Mouse (Mus musculus) gonadal fat pad, adult 2 months (tissue): ENCODE measurements at regions not wholly inside any gene's neighbourhood (a gene's known extent, or its start where the extent isn't known, plus 50 kb on each side); places are given as distances from the start of the nearest gene placed in this dataset.
"Not testable (repeated sequence)": the region's sequence is repeated elsewhere in the genome, so short reads cannot be mapped to it uniquely, and the experiment has no call there.

Experiments
- DNase-seq: peaks from one replicate; pipeline ENCODE4 v3.0.0-alpha.2; 2012; ENCODE audit warnings: low read depth

- no peak for DNase-seq
Measured at GRCm38 (mm10) chr4:8084954-8085639, 153.7 kb downstream of the Car8 start.

DNA sequence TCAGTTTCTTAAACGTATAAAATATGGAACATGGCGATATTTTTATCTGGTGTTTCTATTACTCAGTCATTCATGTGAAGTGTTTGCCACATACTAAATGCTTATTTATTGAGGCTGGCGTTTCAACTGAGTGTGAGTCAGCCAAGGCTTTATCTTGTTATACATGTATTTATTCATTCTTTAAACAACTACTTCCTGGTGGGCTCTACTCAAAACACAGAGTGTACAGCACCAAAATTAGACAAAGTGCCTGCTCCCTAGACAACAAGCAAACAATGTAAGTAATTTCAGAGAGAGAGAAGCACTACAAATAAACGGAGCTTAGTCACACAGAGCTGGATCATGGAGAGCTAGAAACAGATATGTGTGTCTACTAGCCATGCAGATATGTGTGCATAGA lies 159.5 kb downstream of the Car8 start:
- DNase-seq, result no peak

- DNase-seq, result no peak
Measured at GRCm38 (mm10) chr4:8072989-8073573, 165.8 kb downstream of the Car8 start.

DNA sequence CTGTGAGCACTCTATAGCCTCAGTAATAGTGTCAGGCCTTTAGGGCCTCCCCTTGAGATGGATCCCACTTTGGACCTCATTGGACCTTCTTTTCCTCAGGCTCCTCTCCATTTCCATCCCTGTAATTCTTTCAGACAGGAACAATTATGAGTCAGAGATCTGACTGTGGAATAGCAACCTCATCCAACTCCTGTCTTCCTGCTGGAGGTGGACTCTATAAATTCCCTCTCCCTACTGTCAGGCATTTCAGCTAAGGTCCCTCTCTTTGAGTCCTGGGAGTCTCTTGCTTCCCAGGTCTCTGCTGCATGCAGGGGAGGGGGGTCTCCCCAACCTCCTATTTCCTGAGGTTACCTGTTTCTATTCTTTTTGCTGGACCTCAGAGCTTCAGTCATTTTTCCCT lies 168.1 kb downstream of the Car8 start:
- DNase-seq, result not testable (repeated sequence)

DNA sequence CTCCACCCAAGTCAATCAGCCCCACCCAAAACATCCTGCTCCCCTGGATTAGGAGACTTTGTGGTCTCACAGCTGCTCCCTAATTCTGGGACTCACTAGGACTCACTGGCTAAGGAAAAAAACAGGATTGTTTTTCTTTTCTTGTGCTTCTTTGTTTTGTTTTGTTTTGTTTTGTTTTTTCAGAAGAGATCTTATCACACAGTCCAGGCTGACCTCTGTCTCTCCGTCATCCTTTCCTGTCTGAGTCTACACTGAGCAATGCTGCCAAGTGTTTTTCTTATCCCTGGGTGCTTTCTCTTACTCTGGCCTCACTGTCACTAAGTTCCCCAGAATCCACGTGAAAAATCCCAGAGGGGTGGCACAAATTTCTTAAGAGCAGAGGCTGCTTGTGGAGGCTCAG lies 170.8 kb downstream of the Car8 start:
- no peak for DNase-seq

DNA sequence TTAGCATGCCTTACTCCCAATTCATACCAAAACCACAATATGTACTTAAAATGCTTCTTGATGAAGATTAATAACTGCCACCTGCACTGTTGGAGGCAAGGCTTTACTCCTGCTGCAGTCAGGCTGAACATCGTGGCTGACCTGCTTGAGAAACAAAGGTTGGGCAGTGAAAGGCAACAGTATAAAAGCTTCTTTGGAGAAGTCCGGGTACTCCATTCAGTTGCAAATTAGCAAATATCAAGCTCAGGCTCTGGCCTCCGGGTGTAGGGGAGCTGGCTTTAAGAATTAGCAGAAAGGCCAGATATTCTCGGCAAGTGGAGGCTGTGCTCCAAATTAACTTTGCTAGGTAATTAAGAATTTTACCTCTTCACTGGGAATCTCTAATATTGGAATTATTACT lies 197.1 kb downstream of the Car8 start:
- no peak for DNase-seq

DNA sequence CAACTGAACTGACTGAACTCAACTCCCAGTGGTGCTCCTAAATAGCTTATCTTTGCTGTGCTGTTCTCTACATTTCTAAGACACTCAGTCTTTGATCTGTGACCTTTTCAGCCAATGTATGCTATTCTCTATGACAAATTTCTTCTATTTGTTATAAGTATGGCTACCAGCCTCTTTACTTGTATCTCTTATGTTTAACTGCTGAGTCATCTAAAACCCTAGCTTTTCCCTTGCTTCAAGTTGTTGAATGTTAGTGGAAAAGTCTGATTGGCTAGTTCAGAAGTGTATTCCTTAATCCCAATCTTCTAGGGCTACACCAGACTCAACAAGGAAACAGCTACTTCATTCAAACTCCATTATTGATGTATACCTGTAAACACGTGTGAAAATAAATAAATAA lies 201.0 kb downstream of the Car8 start:
- no peak for DNase-seq

- DNase-seq, result not testable (repeated sequence)
Measured at GRCm38 (mm10) chr4:8033402-8033801, 205.4 kb downstream of the Car8 start.

- no peak for DNase-seq
Measured at GRCm38 (mm10) chr4:8005155-8005554, 233.7 kb downstream of the Car8 start.

- no peak for DNase-seq
Measured at GRCm38 (mm10) chr4:7997575-7997953, 241.3 kb downstream of the Car8 start.

GRCm38 (mm10) chr4:7996923-7997574 lies 241.8 kb downstream of the Car8 start:
- DNase-seq, result no peak

DNA sequence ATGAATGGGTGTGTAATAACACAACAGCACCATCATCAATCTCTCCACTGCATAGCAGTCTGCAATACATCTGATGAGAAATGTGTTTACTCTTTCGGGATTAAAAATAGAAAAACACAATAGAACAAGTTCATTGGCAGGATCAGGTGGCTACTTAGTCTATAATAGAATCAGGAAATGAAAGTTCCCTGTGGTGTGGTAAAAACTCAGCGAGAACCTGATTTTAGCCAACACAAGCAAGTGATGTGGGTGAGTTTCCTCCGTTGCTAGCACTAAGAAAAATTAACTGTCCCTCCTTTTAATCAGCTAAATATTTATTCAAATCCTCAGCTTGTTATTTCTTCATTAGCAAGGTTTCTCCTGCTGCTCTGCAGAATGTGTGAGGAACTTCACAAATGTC lies 245.9 kb downstream of the Car8 start:
- no peak for DNase-seq

GRCm38 (mm10) chr4:7987781-7988180 lies 251.1 kb downstream of the Car8 start:
- no peak for DNase-seq

DNA sequence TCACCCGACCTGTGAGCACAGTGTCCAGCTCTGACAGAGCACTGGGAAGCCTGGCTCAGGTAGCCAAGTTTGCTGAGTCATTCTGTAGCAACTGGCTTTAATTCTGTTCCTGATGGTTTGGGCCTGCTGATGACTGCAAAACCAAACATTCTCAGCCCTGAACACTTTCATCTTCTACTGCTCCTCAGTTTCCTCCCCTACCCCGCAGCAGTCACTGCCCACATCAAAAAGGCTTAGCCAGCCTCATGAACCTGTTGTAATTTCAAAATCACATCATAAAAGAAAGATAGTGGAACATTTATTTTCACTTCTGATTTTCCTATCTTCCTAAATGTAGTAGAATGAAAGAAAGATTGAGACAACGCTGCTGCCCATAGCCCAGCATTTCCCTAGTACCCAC lies 251.5 kb downstream of the Car8 start:
- DNase-seq, result no peak

GRCm38 (mm10) chr4:7984814-7985213 lies 254.0 kb downstream of the Car8 start:
- no peak for DNase-seq

- no peak for DNase-seq
Measured at GRCm38 (mm10) chr4:7979772-7980351, 259.0 kb downstream of the Car8 start.

- DNase-seq, result peak; percentile 3
Measured at GRCm38 (mm10) chr4:7977661-7978444, 261.0 kb downstream of the Car8 start.

DNA sequence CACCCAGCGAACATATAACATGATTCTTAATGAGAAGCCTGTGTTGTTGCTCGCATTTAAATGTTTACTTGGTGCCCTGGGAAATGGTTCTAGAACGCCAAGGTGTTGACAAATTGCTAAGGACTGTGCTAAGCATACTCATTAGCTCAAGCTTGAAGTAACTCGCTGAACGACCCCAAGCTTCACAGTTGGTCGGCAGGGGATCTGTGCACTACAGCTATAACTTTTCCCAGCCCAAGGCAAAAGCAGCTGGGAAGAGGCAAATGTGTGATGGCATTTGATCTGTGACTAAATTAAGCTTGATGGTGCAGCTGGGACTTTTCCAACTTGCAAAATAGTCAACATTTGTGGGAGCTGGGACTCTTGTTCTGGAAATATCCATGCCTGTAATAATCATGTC lies 268.6 kb downstream of the Car8 start:
- no peak for DNase-seq

DNA sequence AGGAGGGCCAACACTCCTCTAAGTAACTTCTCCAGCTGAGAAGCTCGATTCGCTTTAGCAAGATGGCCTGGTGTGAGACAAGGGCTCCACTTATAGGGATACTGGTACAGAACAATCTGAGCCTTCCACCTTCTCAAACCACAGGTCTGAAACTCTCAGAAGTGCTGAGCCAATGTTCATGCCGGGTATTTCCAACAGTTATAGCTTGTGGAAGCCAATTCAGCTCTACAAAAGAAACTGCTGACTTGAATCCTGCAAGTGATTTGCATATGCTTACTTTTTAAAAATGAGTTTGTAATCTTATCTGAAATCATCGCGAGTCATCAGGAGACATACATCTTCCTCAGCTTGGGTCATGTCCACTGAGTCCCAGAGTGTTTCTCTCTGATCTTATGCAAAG lies 273.2 kb downstream of the Car8 start:
- no peak for DNase-seq

- no peak for DNase-seq
Measured at GRCm38 (mm10) chr4:7961521-7962172, 277.2 kb downstream of the Car8 start.

GRCm38 (mm10) chr4:7960335-7960734 lies 278.5 kb downstream of the Car8 start:
- DNase-seq, result no peak

- DNase-seq, result no peak
Measured at GRCm38 (mm10) chr4:7948020-7948419, 290.8 kb downstream of the Car8 start.
